19 mouse cellular contexts compared by ENCODE assay signal in genomic region chr7:126645708-126646107, GRCm38 (mm10). TPM values are rescaled to one million over a fixed set of nuclear protein-coding genes. Genes with fewer than 3 reads are reported as not detected.
DNase-seq lines count a peak whose midpoint lies in the region; ATAC-seq and TF ChIP-seq lines count a peak whose summit lies in the region.
"Had no signal": no experiment of that assay in that cellular context is flagged by ENCODE, and none has a peak within 500 bp of the region (broad histone marks: within the 10 kb centered on the region; RNA-seq: fewer than 3 reads in every experiment).

No protein-coding gene starts in this region.

- intact Hi-C loops in heart, adult 2 months (cut with DNase I), result no loop called here

- H3K9me3 ChIP-seq in heart, embryonic 11.5 days (replicated peaks; ENCODE audit: control insufficient read depth, low read length), result no peaks in the 10 kb centered on the region
- H3K9me3 ChIP-seq in kidney, embryonic 14.5 days (ENCODE audit: control insufficient read depth, low read length), result no peaks in the 10 kb centered on the region
- H3K9me3 ChIP-seq in kidney, embryonic 15.5 days (replicated peaks), result no peaks in the 10 kb centered on the region
- H3K9me3 ChIP-seq in stomach, postnatal 0 days (ENCODE audit: control insufficient read depth, low read length), result no peaks in the 10 kb centered on the region
- H3K9me3 ChIP-seq: forebrain, embryonic 12.5 days; limb, embryonic 10.5 days; liver, embryonic 12.5 days had no signal

- TF ChIP-seq POLR2A in heart, adult 2 months (IDR thresholded peaks at IDR 0.05; ENCODE audit: insufficient read depth, low read depth, low read length), result peak; percentile 53; the same call in 1 of the 2 replicates

- peak; percentile 82 for TF ChIP-seq EP300 in heart, adult 2 months (IDR thresholded peaks at IDR 0.05; ENCODE audit: insufficient read depth, low read depth, low read length)
- no peak for TF ChIP-seq EP300 in stomach, postnatal 0 days (optimal IDR thresholded peaks at IDR 0.05)

- H3K9ac ChIP-seq in heart, adult 2 months (ENCODE audit: low read depth, low read length), result no peak overlapping the region
- no peak overlapping the region for H3K9ac ChIP-seq in heart, embryonic 11.5 days (ENCODE audit: low read depth, low read length)
- no peak overlapping the region for H3K9ac ChIP-seq in kidney, embryonic 14.5 days (ENCODE audit: low read depth, low read length)
- no peak overlapping the region for H3K9ac ChIP-seq in kidney, embryonic 15.5 days
- peak overlapping the region; percentile 8; the same call in 1 of the 2 replicates for H3K9ac ChIP-seq in stomach, postnatal 0 days (ENCODE audit: low read length)
- H3K9ac ChIP-seq: forebrain, embryonic 12.5 days; liver, embryonic 12.5 days had no signal

- 26% methylated on average over 5 of the region's 5 CpGs for WGBS in heart, adult 2 months
- 58% methylated on average over 5 of the region's 5 CpGs for WGBS in heart, embryonic 11.5 days (ENCODE audit: insufficient replicate concordance)
- 40% methylated on average over 5 of the region's 5 CpGs for WGBS in kidney, embryonic 14.5 days
- 40% methylated on average over 5 of the region's 5 CpGs for WGBS in kidney, embryonic 15.5 days
- WGBS in stomach, postnatal 0 days, result 64% methylated on average over 5 of the region's 5 CpGs

- no peak overlapping the region for H3K4me3 ChIP-seq in heart, adult 2 months
- H3K4me3 ChIP-seq in heart, embryonic 11.5 days (ENCODE audit: low read depth, low read length), result no peak overlapping the region
- H3K4me3 ChIP-seq in kidney, embryonic 14.5 days (ENCODE audit: low read length), result no peak overlapping the region
- H3K4me3 ChIP-seq in kidney, embryonic 15.5 days (replicated peaks), result no peak overlapping the region
- H3K4me3 ChIP-seq in stomach, postnatal 0 days (ENCODE audit: low read depth, low read length), result no peak overlapping the region
- H3K4me3 ChIP-seq: forebrain, embryonic 12.5 days; left cerebral cortex, adult 2 months; limb, embryonic 10.5 days; liver, embryonic 12.5 days had no signal

- H3K27ac ChIP-seq in heart, adult 2 months, result peak overlapping the region; percentile 93
- H3K27ac ChIP-seq in heart, embryonic 11.5 days (ENCODE audit: low read depth, low read length), result no peak overlapping the region
- H3K27ac ChIP-seq in kidney, embryonic 14.5 days (ENCODE audit: low read depth, low read length), result no peak overlapping the region
- peak overlapping the region; percentile 59 for H3K27ac ChIP-seq in kidney, embryonic 15.5 days
- H3K27ac ChIP-seq in stomach, postnatal 0 days (replicated peaks), result no peak overlapping the region
- H3K27ac ChIP-seq: forebrain, embryonic 12.5 days; left cerebral cortex, adult 2 months; limb, embryonic 10.5 days; liver, embryonic 12.5 days had no signal

- H3K79me2 ChIP-seq in heart, adult 2 months (replicated peaks; ENCODE audit: control insufficient read depth, insufficient read depth, low read length), result no peaks in the 10 kb centered on the region

- H3K4me2 ChIP-seq in heart, embryonic 11.5 days, result no peak overlapping the region
- H3K4me2 ChIP-seq in kidney, embryonic 14.5 days (replicated peaks; ENCODE audit: low read depth, low read length), result no peak overlapping the region
- H3K4me2 ChIP-seq in kidney, embryonic 15.5 days, result no peak overlapping the region
- no peak overlapping the region for H3K4me2 ChIP-seq in stomach, postnatal 0 days (replicated peaks; ENCODE audit: low read depth)
- H3K4me2 ChIP-seq: forebrain, embryonic 12.5 days; liver, embryonic 12.5 days had no signal

- H3K27me3 ChIP-seq in heart, adult 2 months (ENCODE audit: control insufficient read depth, insufficient read depth, low read length), result no peaks in the 10 kb centered on the region
- no peaks in the 10 kb centered on the region for H3K27me3 ChIP-seq in heart, embryonic 11.5 days (ENCODE audit: control insufficient read depth, insufficient read depth, low read length)
- H3K27me3 ChIP-seq in kidney, embryonic 14.5 days (ENCODE audit: control insufficient read depth, insufficient read depth, low read length), result no peaks in the 10 kb centered on the region
- no peaks in the 10 kb centered on the region for H3K27me3 ChIP-seq in kidney, embryonic 15.5 days
- no peaks in the 10 kb centered on the region for H3K27me3 ChIP-seq in stomach, postnatal 0 days (ENCODE audit: control insufficient read depth, insufficient read depth, low read length)
- H3K27me3 ChIP-seq: forebrain, embryonic 12.5 days; liver, embryonic 12.5 days; Patski had no signal

- H3K36me3 ChIP-seq in heart, adult 2 months (ENCODE audit: control insufficient read depth, insufficient read depth, low read length), result no peaks in the 10 kb centered on the region
- H3K36me3 ChIP-seq in heart, embryonic 11.5 days (ENCODE audit: control insufficient read depth, insufficient read depth, low read length), result no peaks in the 10 kb centered on the region
- H3K36me3 ChIP-seq in kidney, embryonic 14.5 days (ENCODE audit: control insufficient read depth, insufficient read depth, low read length), result no peaks in the 10 kb centered on the region
- no peaks in the 10 kb centered on the region for H3K36me3 ChIP-seq in kidney, embryonic 15.5 days
- H3K36me3 ChIP-seq in stomach, postnatal 0 days (ENCODE audit: control insufficient read depth, insufficient read depth, low read length), result no peaks in the 10 kb centered on the region
- H3K36me3 ChIP-seq: forebrain, embryonic 12.5 days; limb, embryonic 10.5 days; liver, embryonic 12.5 days had no signal

- DNase-seq in heart, adult 2 months, result peak; percentile 26 to 31
- DNase-seq in kidney, adult 18-20 months, result peak; percentile 5
- no peak for DNase-seq in stomach, postnatal 0 days (ENCODE audit: low spot score)
- DNase-seq in yolk sac, embryonic 10.5 days (ENCODE audit: low spot score), result no peak
- DNase-seq in cerebellum, adult 9-10 months, result no peak
- DNase-seq: cerebellum, postnatal 25 days; gastrocnemius, postnatal 14 days; lung, postnatal 10 days; midbrain, embryonic 14.5 days; right cerebral cortex, postnatal 4 days had no signal

- peaks cover 11% of the 10 kb centered on the region for H3K4me1 ChIP-seq in heart, adult 2 months (ENCODE audit: control insufficient read depth, insufficient read depth, low read length)
- peaks cover 5% of the 10 kb centered on the region; the same call in 1 of the 2 replicates for H3K4me1 ChIP-seq in heart, embryonic 11.5 days (ENCODE audit: control insufficient read depth, insufficient read depth, low read length)
- H3K4me1 ChIP-seq in kidney, embryonic 14.5 days (ENCODE audit: control insufficient read depth, insufficient read depth, low read length), result peaks cover 11% of the 10 kb centered on the region
- H3K4me1 ChIP-seq in kidney, embryonic 15.5 days, result peaks cover 11% of the 10 kb centered on the region
- no peaks in the 10 kb centered on the region for H3K4me1 ChIP-seq in stomach, postnatal 0 days (replicated peaks; ENCODE audit: control insufficient read depth, insufficient read depth)

- no peak for TF ChIP-seq CTCF in heart, adult 2 months (IDR thresholded peaks at IDR 0.05)
- no peak for TF ChIP-seq CTCF in stomach, postnatal 0 days (IDR thresholded peaks at IDR 0.05; ENCODE audit: low read depth)

- no peak for ATAC-seq in heart, embryonic 11.5 days (replicated peaks; ENCODE audit: insufficient number of reproducible peaks, low FRiP score, low TSS enrichment)
- no peak for ATAC-seq in kidney, embryonic 14.5 days (ENCODE audit: low FRiP score, low TSS enrichment)
- ATAC-seq in kidney, embryonic 15.5 days (replicated peaks; ENCODE audit: low FRiP score), result no peak
- no peak for ATAC-seq in stomach, postnatal 0 days (ENCODE audit: low FRiP score, low TSS enrichment)
- ATAC-seq: inflammation-experienced regulatory T-cells, adult 6 months; liver, embryonic 12.5 days; Patski had no signal

RNA-seq across cellular contexts. Expression of gene Sgf29, which starts 3.4 kb away (rescaled TPM):
- 10 to 100 TPM; 21.6 to 23.4 TPM for total RNA-seq in heart, adult 2 months (2021)
- polyA plus RNA-seq in heart, adult 2 months (2012; rRNA removed), result 23.7 and 25.5 TPM in 2 replicates
- 24.7 and 28.9 TPM in 2 replicates for polyA plus RNA-seq in heart, embryonic 11.5 days (2014; fragmentation: Nextera tagmentation; extraction: Ambion mirVana)
- 35.6 and 52.5 TPM in 2 replicates for polyA plus RNA-seq in kidney, embryonic 14.5 days (2014; fragmentation: Nextera tagmentation; extraction: Ambion mirVana)
- 48.2 and 55.0 TPM in 2 replicates for polyA plus RNA-seq in kidney, embryonic 15.5 days (2015; fragmentation: Nextera tagmentation; extraction: Ambion mirVana)
- polyA plus RNA-seq in stomach, postnatal 0 days (2015; fragmentation: Nextera tagmentation; extraction: Ambion mirVana), result 28.6 and 28.9 TPM in 2 replicates

RNA-seq across cellular contexts. Expression of gene Nupr1, which starts 15.0 kb away (rescaled TPM):
- 1 to 10 TPM; 4.8 to 6.5 TPM for total RNA-seq in heart, adult 2 months (2021)
- 10.5 and 13.9 TPM in 2 replicates for polyA plus RNA-seq in heart, adult 2 months (2012; rRNA removed)
- 1.2 and 2.8 TPM in 2 replicates for polyA plus RNA-seq in heart, embryonic 11.5 days (2014; fragmentation: Nextera tagmentation; extraction: Ambion mirVana)
- polyA plus RNA-seq in kidney, embryonic 14.5 days (2014; fragmentation: Nextera tagmentation; extraction: Ambion mirVana), result 2.4 and 2.6 TPM in 2 replicates
- 9.7 and 13.6 TPM in 2 replicates for polyA plus RNA-seq in kidney, embryonic 15.5 days (2015; fragmentation: Nextera tagmentation; extraction: Ambion mirVana)
- polyA plus RNA-seq in stomach, postnatal 0 days (2015; fragmentation: Nextera tagmentation; extraction: Ambion mirVana), result 140 and 182 TPM in 2 replicates

RNA-seq across cellular contexts. Expression of gene Sult1a1, which starts 30.5 kb away (rescaled TPM):
- total RNA-seq in heart, adult 2 months (2021), result 10 to 100 TPM; 34.1 to 34.3 TPM
- 53.6 and 56.6 TPM in 2 replicates for polyA plus RNA-seq in heart, adult 2 months (2012; rRNA removed)
- 2.4 and 2.5 TPM in 2 replicates for polyA plus RNA-seq in heart, embryonic 11.5 days (2014; fragmentation: Nextera tagmentation; extraction: Ambion mirVana)
- 5.2 and 6.3 TPM in 2 replicates for polyA plus RNA-seq in kidney, embryonic 14.5 days (2014; fragmentation: Nextera tagmentation; extraction: Ambion mirVana)
- polyA plus RNA-seq in kidney, embryonic 15.5 days (2015; fragmentation: Nextera tagmentation; extraction: Ambion mirVana), result 6.2 and 8.3 TPM in 2 replicates
- 10.9 and 12.4 TPM in 2 replicates for polyA plus RNA-seq in stomach, postnatal 0 days (2015; fragmentation: Nextera tagmentation; extraction: Ambion mirVana)

RNA-seq across cellular contexts. Expression of gene Bola2, which starts 49.5 kb away (rescaled TPM):
- total RNA-seq in heart, adult 2 months (2021), result 10 to 100 TPM; 49.7 to 63.7 TPM
- 25.9 and 29.1 TPM in 2 replicates for polyA plus RNA-seq in heart, adult 2 months (2012; rRNA removed)
- 120 and 126 TPM in 2 replicates for polyA plus RNA-seq in heart, embryonic 11.5 days (2014; fragmentation: Nextera tagmentation; extraction: Ambion mirVana)
- polyA plus RNA-seq in kidney, embryonic 14.5 days (2014; fragmentation: Nextera tagmentation; extraction: Ambion mirVana), result 145 and 184 TPM in 2 replicates
- polyA plus RNA-seq in kidney, embryonic 15.5 days (2015; fragmentation: Nextera tagmentation; extraction: Ambion mirVana), result 144 and 146 TPM in 2 replicates
- 92.3 and 93.4 TPM in 2 replicates for polyA plus RNA-seq in stomach, postnatal 0 days (2015; fragmentation: Nextera tagmentation; extraction: Ambion mirVana)

RNA-seq across cellular contexts. Expression of gene Slx1b, which starts 49.9 kb away (rescaled TPM):
- total RNA-seq in heart, adult 2 months (2021), result 1 to 10 TPM; 3.6 to 3.9 TPM
- 7.8 and 10.3 TPM in 2 replicates for polyA plus RNA-seq in heart, adult 2 months (2012; rRNA removed)
- 6.1 and 6.7 TPM in 2 replicates for polyA plus RNA-seq in heart, embryonic 11.5 days (2014; fragmentation: Nextera tagmentation; extraction: Ambion mirVana)
- polyA plus RNA-seq in kidney, embryonic 14.5 days (2014; fragmentation: Nextera tagmentation; extraction: Ambion mirVana), result 7.7 and 8.1 TPM in 2 replicates
- 12.9 and 13.1 TPM in 2 replicates for polyA plus RNA-seq in kidney, embryonic 15.5 days (2015; fragmentation: Nextera tagmentation; extraction: Ambion mirVana)
- polyA plus RNA-seq in stomach, postnatal 0 days (2015; fragmentation: Nextera tagmentation; extraction: Ambion mirVana), result 6.1 and 6.2 TPM in 2 replicates

Comparison
In these comparisons a context has a peak if more than half of its experiments do, and no peak if none do; other contexts are left out.
1. H3K27ac ChIP-seq: peak in heart, adult 2 months (single experiment) and kidney, embryonic 15.5 days (single experiment); none in heart, embryonic 11.5 days (single experiment), kidney, embryonic 14.5 days (single experiment) and stomach, postnatal 0 days (single experiment).
2. DNase-seq: peak in heart, adult 2 months (2 of 2) and kidney, adult 18-20 months (single experiment); none in stomach, postnatal 0 days (single experiment), yolk sac, embryonic 10.5 days (single experiment) and cerebellum, adult 9-10 months (single experiment).